Mouse (Mus musculus) hindbrain, embryonic 13.5 days (tissue): ENCODE results near the gene Pde1b. TPM values are rescaled to one million over a fixed set of nuclear protein-coding genes. Genes with fewer than 3 reads are reported as not detected.

Source experiments
- ATAC-seq: fragments of 200-750 bp; cut with Nextera tagmentation; 2 replicates; pipeline ENCODE4 v1.8.0; 2017; ENCODE audit warnings: moderate TSS enrichment; ENCODE audit not compliant: low FRiP score
- H3K27ac ChIP-seq: fragments of 300-500 bp; sonication (generic); 2 replicates; pipeline ENCODE4 v1.5.1; 2015; ENCODE audit warnings: inconsistent platforms, mild to moderate bottlenecking, moderate library complexity
- H3K27me3 ChIP-seq: fragments of 300-500 bp; sonication (generic); 2 replicates; pipeline ENCODE4 v1.6.1; 2015; ENCODE audit warnings: mild to moderate bottlenecking, inconsistent platforms
- H3K36me3 ChIP-seq: fragments of 300-500 bp; sonication (generic); 2 replicates; pipeline ENCODE4 v1.6.1; 2015; ENCODE audit warnings: mild to moderate bottlenecking, inconsistent platforms
- H3K4me1 ChIP-seq: fragments of 300-500 bp; sonication (generic); replicated peaks from 2 replicates; pipeline ENCODE4 v1.6.1; 2015; ENCODE audit warnings: inconsistent platforms
- H3K4me2 ChIP-seq: fragments of 300-500 bp; sonication (generic); 2 replicates; pipeline ENCODE4 v1.6.1; 2015; ENCODE audit warnings: inconsistent platforms, mild to moderate bottlenecking, moderate library complexity
- H3K4me3 ChIP-seq: fragments of 300-500 bp; sonication (generic); 2 replicates; pipeline ENCODE4 v1.5.1; 2015; ENCODE audit warnings: mild to moderate bottlenecking, inconsistent platforms
- H3K9ac ChIP-seq: fragments of 300-500 bp; sonication (generic); 2 replicates; pipeline ENCODE4 v1.6.1; 2015; ENCODE audit warnings: mild to moderate bottlenecking, inconsistent platforms
- H3K9me3 ChIP-seq: fragments of 300-500 bp; sonication (generic); 2 replicates; pipeline ENCODE4 v1.6.1; 2016; ENCODE audit warnings: inconsistent platforms
- WGBS: fragments of 180-500 bp; shearing (Covaris S2); methylation state at CpG from one replicate; pipeline ENCODE4 v1.1.7; 2015; 5-methylcytosine and 5-hydroxymethylcytosine counted together
- polyA plus RNA-seq: library from polyadenylated mRNA; unstranded; fragments of >200 nt; fragmentation: Nextera tagmentation; extraction: Ambion mirVana; gene quantifications from 2 replicates; pipeline ENCODE4 v1.2.1, GENCODE M21; 2015

Pde1b gene
- polyA plus RNA-seq, 1 experiment from 2014 or later = 81.6 TPM

GRCm38 (mm10) chr15:103536456-103536855, 33.6 kb downstream of the Pde1b start:
- H3K4me2 ChIP-seq = peak overlapping the region; percentile 88
- H3K27me3 ChIP-seq = peaks cover 7% of the 10 kb centered on the region; the same call in 1 of the 2 replicates
- H3K27ac ChIP-seq = peak overlapping the region; percentile 67
- H3K9me3 ChIP-seq = no peaks in the 10 kb centered on the region
- H3K4me3 ChIP-seq = peak overlapping the region; percentile 85
- peaks cover 7% of the 10 kb centered on the region; the same call in 1 of the 2 replicates for H3K36me3 ChIP-seq
- peaks cover 47% of the 10 kb centered on the region for H3K4me1 ChIP-seq
- ATAC-seq = no peak
- WGBS = 20% methylated on average over 2 of the region's 2 CpGs
- H3K9ac ChIP-seq = peak overlapping the region; percentile 91

- H3K27me3 ChIP-seq = peaks cover 7% of the 10 kb centered on the region; the same call in 1 of the 2 replicates
- H3K4me3 ChIP-seq = peak overlapping the region; percentile 85
- H3K27ac ChIP-seq = peak overlapping the region; percentile 67
- no peaks in the 10 kb centered on the region for H3K9me3 ChIP-seq
- peaks cover 47% of the 10 kb centered on the region for H3K4me1 ChIP-seq
- peak overlapping the region; percentile 91 for H3K9ac ChIP-seq
- peak overlapping the region; percentile 88 for H3K4me2 ChIP-seq
- H3K36me3 ChIP-seq = peaks cover 7% of the 10 kb centered on the region; the same call in 1 of the 2 replicates
- WGBS = under 1% methylated on average over 37 of the region's 37 CpGs
- ATAC-seq = peak; percentile 73
These were observed 34.4 kb downstream of the Pde1b start for GRCm38 (mm10) chr15:103537011-103537821.

GRCm38 (mm10) chr15:103537822-103538213, 35.0 kb downstream of the Pde1b start, which contains the start of gene Ppp1r1a:
TSS of gene Ppp1r1a (minus strand) at chr15:103538003.
- H3K36me3 ChIP-seq = peaks cover 5% of the 10 kb centered on the region; the same call in 1 of the 2 replicates
- ATAC-seq = peak; percentile 85
- peaks cover 7% of the 10 kb centered on the region; the same call in 1 of the 2 replicates for H3K27me3 ChIP-seq
- H3K4me3 ChIP-seq = peak within 1 kb of the TSS; percentile 85
- peak within 1 kb of the TSS; percentile 91 for H3K9ac ChIP-seq
- H3K27ac ChIP-seq = peak within 1 kb of the TSS; percentile 67
- peaks cover 47% of the 10 kb centered on the region for H3K4me1 ChIP-seq
- under 1% methylated on average over 33 of the region's 36 CpGs for WGBS
- peak within 1 kb of the TSS; percentile 88 for H3K4me2 ChIP-seq
- H3K9me3 ChIP-seq = no peaks in the 10 kb centered on the region

- Histone ChIP-seq H3K27me3 (peaks cover 7% of the 10 kb centered on the region; the same call in 1 of the 2 replicates), H3K4me1 (peaks cover 41% of the 10 kb centered on the region), H3K4me2 (no peak overlapping the region), H3K36me3 (no peaks in the 10 kb centered on the region), H3K9me3 (no peaks in the 10 kb centered on the region), H3K4me3 (no peak overlapping the region), H3K27ac (no peak overlapping the region), H3K9ac (no peak overlapping the region)
- ATAC-seq = no peak
- WGBS = 57% methylated on average over 2 of the region's 2 CpGs
These were observed 36.4 kb downstream of the Pde1b start for GRCm38 (mm10) chr15:103539259-103539658.

GRCm38 (mm10) chr15:103540646-103541045, 37.8 kb downstream of the Pde1b start:
- Histone ChIP-seq H3K9ac (no peak overlapping the region), H3K27me3 (peaks cover 7% of the 10 kb centered on the region; the same call in 1 of the 2 replicates), H3K36me3 (no peaks in the 10 kb centered on the region), H3K4me1 (peaks cover 27% of the 10 kb centered on the region), H3K9me3 (no peaks in the 10 kb centered on the region), H3K4me2 (no peak overlapping the region), H3K4me3 (no peak overlapping the region), H3K27ac (no peak overlapping the region)
- no peak for ATAC-seq
- WGBS = 68% methylated on average over 1 of the region's 1 CpGs

- H3K27me3 ChIP-seq = peaks cover 7% of the 10 kb centered on the region; the same call in 1 of the 2 replicates
- H3K4me2 ChIP-seq = no peak overlapping the region
- no peak overlapping the region for H3K9ac ChIP-seq
- H3K9me3 ChIP-seq = no peaks in the 10 kb centered on the region
- H3K27ac ChIP-seq = no peak overlapping the region
- ATAC-seq = no peak
- peaks cover 11% of the 10 kb centered on the region for H3K4me1 ChIP-seq
- no peak overlapping the region for H3K4me3 ChIP-seq
- H3K36me3 ChIP-seq = no peaks in the 10 kb centered on the region
These were observed 39.7 kb downstream of the Pde1b start for GRCm38 (mm10) chr15:103542526-103542925.

- Histone ChIP-seq H3K36me3 (no peaks in the 10 kb centered on the region), H3K9me3 (no peaks in the 10 kb centered on the region), H3K27me3 (no peaks in the 10 kb centered on the region), H3K27ac (no peak overlapping the region), H3K4me3 (no peak overlapping the region), H3K9ac (no peak overlapping the region), H3K4me1 (no peaks in the 10 kb centered on the region; the same call in 1 of the 2 replicates), H3K4me2 (no peak overlapping the region)
- 89% methylated on average over 3 of the region's 3 CpGs for WGBS
- ATAC-seq = no peak
These were observed 45.1 kb downstream of the Pde1b start for GRCm38 (mm10) chr15:103547983-103548382.

GRCm38 (mm10) chr15:103549475-103549874, 46.6 kb downstream of the Pde1b start:
- no peak for ATAC-seq
- WGBS = 87% methylated on average over 1 of the region's 1 CpGs
- Histone ChIP-seq H3K4me2 (no peak overlapping the region), H3K9me3 (no peaks in the 10 kb centered on the region), H3K9ac (no peak overlapping the region), H3K4me1 (no peaks in the 10 kb centered on the region), H3K27ac (no peak overlapping the region), H3K36me3 (no peaks in the 10 kb centered on the region), H3K4me3 (no peak overlapping the region), H3K27me3 (no peaks in the 10 kb centered on the region)

- H3K36me3 ChIP-seq = no peaks in the 10 kb centered on the region
- no peak overlapping the region for H3K27ac ChIP-seq
- H3K4me2 ChIP-seq = no peak overlapping the region
- H3K4me3 ChIP-seq = no peak overlapping the region
- H3K9me3 ChIP-seq = no peaks in the 10 kb centered on the region
- ATAC-seq = peak; percentile 36; the same call in 1 of the 2 replicates
- WGBS = 61% methylated on average over 1 of the region's 1 CpGs
- no peak overlapping the region for H3K9ac ChIP-seq
- no peaks in the 10 kb centered on the region for H3K27me3 ChIP-seq
- no peaks in the 10 kb centered on the region for H3K4me1 ChIP-seq
These were observed 48.2 kb downstream of the Pde1b start for GRCm38 (mm10) chr15:103551053-103551452.

- no peak overlapping the region for H3K27ac ChIP-seq
- ATAC-seq = 0 out of 2 replicates have a peak, but pooled peaks have one; percentile 63
These were observed 49.4 kb downstream of the Pde1b start for GRCm38 (mm10) chr15:103552096-103552690.

GRCm38 (mm10) chr15:103564981-103565380, 62.1 kb downstream of the Pde1b start, which contains the start of gene Glycam1:
TSS of gene Glycam1 (minus strand) at chr15:103565081.
- no peaks in the 10 kb centered on the region for H3K36me3 ChIP-seq
- H3K27ac ChIP-seq = no peak within 1 kb of the TSS
- no peak within 1 kb of the TSS for H3K9ac ChIP-seq
- no peak for ATAC-seq
- H3K4me3 ChIP-seq = no peak within 1 kb of the TSS
- H3K4me1 ChIP-seq = no peaks in the 10 kb centered on the region
- H3K4me2 ChIP-seq = no peak within 1 kb of the TSS
- H3K9me3 ChIP-seq = no peaks in the 10 kb centered on the region
- no peaks in the 10 kb centered on the region for H3K27me3 ChIP-seq

More at GRCm38 (mm10) chr15:103552096-103552690, 49.4 kb downstream of the Pde1b start:
- Histone ChIP-seq H3K4me1 (no peaks in the 10 kb centered on the region), H3K9me3 (no peaks in the 10 kb centered on the region), H3K27me3 (no peaks in the 10 kb centered on the region), H3K36me3 (no peaks in the 10 kb centered on the region), H3K4me2 (no peak overlapping the region), H3K4me3 (no peak overlapping the region), H3K9ac (no peak overlapping the region)
- 44% methylated on average over 3 of the region's 3 CpGs for WGBS
